Mouse (Mus musculus) CD4-positive, CD25-positive, alpha-beta regulatory T cell, adult 2 months (primary cell): ENCODE data around the gene Nt5dc1.
"Not testable (repeated sequence)": the region's sequence is repeated elsewhere in the genome, so short reads cannot be mapped to it uniquely, and the experiment has no call there.

Source experiments
- DNase-seq: peaks from one replicate; pipeline ENCODE4 v3.0.0-alpha.2; 2012; ENCODE audit warnings: low read depth, low spot score

The Nt5dc1 gene

GRCm38 (mm10) chr10:34418204-34418756 is at the start of gene Nt5dc1:
Nt5dc1 (minus strand) TSS chr10:34418552.
- peak; percentile 97 for DNase-seq

- no peak for DNase-seq
These were observed 46.0 kb upstream of the Nt5dc1 start for GRCm38 (mm10) chr10:34464321-34464720.

DNA sequence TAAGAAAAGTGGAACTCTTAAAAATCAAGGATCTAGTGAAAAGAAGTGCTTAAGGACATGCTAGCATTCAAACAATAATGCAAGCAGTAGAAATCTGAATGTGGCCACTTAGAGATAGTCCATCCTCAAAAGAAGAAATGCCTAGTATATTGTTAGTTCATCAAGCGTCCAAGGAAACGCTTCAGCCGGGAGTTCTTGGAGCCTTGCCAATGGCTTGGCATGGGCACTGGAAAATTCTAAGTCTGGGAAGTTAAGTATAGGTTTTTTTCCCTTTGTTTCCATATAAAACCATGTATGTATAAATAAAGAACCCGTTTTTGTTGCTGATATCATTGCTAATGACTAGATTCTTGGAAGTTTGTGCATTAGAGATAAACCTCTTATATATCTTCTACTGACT is 43.1 kb upstream of the Nt5dc1 start:
- no peak for DNase-seq

DNA sequence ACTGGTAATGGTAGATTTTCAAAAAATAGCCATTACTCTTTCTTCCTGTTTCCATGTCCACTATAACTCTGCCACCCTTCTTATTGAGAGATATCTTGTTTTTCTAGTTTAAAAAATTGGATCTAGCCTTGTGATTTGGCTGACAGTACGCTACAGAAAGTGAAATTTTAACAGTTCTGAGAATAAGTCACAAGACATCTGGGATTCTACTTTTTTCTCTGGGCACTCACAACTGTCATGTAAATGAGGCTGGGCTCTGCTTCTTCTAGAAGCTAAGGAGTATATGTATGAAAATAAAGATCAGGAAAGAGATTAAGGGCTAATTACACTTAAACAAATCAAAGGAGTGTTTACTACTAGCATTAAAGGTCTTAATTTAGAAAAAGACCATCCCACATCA is 31.1 kb upstream of the Nt5dc1 start:
- DNase-seq = no peak

- DNase-seq = not testable (repeated sequence)
These were observed 15.8 kb upstream of the Nt5dc1 start for GRCm38 (mm10) chr10:34434191-34434590.

DNA sequence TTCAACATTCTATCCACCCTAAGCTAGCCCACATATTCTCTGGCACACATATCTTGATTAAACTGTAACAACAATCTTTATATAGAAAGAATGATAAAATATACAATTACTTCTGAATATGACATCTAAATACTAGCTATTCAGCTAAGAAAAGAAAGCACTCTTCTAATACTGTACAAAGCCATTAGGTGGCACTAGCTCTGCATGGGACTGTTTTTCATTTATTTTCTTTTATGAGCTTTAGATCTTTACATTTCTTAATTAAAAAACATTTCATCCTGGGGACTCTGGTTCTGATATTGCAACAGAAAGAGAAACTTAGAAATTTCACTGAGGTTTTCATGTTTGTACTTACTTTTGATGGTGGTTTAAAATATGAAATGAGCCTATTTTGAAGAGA is 13.4 kb upstream of the Nt5dc1 start:
- no peak for DNase-seq

GRCm38 (mm10) chr10:34418794-34419193 is 442 bp upstream of the Nt5dc1 start:
- not testable (repeated sequence) for DNase-seq

GRCm38 (mm10) chr10:34399267-34399666 is 19.1 kb downstream of the Nt5dc1 start:
- DNase-seq = no peak

- DNase-seq = no peak
These were observed 21.4 kb downstream of the Nt5dc1 start for GRCm38 (mm10) chr10:34396959-34397358.

GRCm38 (mm10) chr10:34389681-34390080 is 28.7 kb downstream of the Nt5dc1 start, which contains the start of gene Col10a1:
Col10a1 (plus strand) TSS chr10:34389981.
- DNase-seq = no peak

DNA sequence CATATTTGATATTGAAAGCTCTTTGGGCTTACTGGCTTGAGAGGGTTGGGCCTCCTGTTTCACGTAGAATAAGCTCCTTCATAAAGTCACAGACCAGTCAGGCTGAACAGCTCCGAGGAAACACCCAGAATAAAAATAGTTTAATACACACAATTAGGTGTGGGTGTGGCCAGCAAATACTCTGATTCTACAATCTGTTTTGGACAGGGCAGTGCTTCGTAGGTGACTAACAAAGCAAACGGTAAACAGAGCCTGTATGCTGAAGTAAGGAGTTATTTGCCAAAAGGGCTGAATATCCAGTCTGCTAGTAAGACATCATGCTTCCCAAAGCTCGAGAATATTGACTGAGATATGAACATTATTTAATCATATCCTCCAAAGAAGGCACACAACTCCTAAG is 32.7 kb downstream of the Nt5dc1 start:
- no peak for DNase-seq

DNA sequence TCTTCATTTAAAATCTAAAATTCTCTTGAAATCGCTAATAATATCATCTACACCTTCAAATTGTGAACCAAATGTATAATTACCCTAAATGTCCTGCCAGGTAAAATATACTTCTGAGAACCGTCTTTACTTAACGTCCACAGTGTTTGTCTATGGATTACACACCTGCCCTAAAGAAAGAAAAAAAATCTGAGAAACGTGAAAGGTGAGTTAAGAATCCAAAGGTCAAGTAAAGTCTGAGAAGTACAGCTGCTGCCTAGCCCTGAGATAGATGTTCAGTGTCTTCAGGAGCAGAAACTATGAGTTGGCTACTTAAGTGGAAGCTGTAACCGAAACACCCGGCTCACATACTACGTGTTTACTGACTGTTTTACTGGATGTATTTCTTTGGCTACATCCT is 45.0 kb downstream of the Nt5dc1 start:
- DNase-seq = no peak

DNA sequence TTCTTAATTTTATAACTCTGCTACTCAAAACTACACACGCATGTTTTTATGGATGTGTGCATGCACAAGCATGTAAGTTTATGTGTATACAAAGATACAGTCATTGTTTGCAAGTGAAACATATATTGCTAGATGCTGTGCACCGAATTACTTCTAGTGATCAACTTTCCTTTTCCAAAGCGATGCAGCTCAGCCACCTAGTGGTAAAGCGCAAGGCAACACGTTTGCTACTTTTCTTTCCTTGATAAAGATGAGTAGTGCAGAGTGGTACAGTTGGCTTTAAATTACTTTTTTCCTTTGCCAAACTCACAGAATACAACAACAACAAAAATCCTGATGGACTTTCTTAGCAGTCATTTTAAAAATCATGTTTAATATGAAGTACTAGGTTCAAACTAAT is 50.2 kb downstream of the Nt5dc1 start:
- DNase-seq = peak; percentile 21

DNA sequence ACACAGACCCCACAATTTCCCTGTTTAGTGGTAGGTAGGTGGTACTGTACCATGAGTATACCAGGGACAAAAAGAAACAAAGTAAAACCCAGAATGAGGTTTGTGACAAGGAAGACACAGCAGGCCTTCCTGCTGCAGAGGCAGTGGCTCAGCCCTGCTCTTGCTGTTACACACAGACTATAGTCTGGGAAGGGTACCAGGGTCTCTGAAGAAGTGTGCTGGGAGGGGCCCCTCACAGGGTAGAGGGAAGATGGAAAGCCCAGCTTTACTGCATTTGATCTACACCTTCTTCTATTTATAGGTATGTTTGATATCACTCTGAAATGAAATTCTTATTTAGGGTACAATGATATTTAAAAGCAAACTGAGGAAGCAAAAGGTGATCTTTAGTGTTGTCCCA is 54.6 kb downstream of the Nt5dc1 start:
- no peak for DNase-seq

GRCm38 (mm10) chr10:34358263-34358662 is 60.1 kb downstream of the Nt5dc1 start:
- DNase-seq = no peak

DNA sequence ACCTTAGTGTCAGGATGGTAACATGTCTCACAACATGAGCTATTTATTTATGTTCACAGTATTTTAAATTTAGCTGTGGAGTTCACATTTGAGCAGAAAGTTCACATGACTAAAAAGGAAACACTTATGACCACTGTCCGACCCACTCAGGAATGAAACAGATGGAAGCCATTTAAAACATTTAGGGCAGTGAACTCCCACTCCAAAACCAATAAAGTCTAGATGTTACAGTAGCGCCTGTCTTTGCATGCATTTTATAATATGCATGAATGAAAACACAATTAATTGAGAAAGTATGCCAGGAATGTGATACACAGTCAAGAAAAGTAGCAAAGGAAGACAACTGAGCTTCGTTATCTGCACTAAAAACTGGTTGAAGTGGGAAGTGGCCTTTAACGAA is 66.2 kb downstream of the Nt5dc1 start:
- DNase-seq = no peak

DNA sequence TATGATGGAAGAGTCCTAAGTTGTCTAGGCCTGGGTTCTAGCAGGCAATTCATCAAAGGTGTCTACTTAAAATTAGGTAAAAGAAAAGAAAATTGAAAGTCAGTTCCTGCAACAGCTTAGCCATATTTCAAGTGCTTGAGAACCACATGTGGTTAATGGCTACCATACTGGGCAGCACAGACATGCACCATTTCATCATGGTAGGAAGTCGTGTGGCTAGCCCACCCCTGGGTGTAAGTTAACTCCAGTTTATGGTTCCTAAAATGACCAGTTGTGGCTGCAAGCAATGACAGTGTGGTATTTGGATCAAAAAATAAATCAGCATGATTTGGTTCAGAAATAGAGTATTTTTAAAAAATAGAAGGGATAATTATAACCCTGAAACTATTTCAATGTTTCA is 76.5 kb downstream of the Nt5dc1 start:
- DNase-seq = no peak

DNA sequence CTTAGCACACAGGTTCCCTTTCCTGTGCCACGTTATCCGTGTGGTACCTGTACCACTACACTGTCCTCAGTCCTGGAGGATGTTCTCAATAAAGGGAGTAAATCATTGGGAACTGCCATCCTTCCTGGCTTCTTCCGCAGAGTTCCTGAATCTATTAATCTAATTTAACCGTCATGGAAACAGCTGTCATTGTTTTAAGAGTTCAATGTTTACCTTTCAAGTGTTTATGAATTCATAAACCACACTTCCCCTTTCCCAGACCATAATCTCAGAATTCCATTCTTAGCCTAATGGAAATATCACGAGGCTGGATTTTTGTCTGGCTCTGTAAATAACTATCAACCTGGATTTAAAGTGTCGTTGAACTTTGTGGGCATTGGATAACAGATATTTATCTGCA is 77.3 kb downstream of the Nt5dc1 start:
- DNase-seq = no peak

DNA sequence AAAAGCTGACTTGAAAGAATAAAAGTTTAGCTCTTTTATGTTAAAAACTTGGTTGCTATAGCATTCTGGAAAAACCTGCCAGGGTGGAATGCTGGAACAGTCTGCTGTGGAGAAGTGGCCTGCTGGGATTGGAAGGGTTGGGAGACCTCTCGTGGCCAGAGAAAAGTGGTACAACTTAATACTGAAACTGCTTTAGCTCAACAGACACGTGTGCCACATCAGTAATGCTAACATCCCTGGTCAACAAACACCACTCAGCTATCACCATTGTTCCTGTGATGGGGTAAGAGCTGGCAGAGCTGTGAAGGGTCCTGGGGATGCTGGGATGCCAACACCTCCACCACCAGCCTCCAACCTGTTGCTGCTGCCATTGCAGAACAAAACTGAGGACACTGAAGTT is 90.0 kb downstream of the Nt5dc1 start:
- DNase-seq = peak; percentile 33

DNA sequence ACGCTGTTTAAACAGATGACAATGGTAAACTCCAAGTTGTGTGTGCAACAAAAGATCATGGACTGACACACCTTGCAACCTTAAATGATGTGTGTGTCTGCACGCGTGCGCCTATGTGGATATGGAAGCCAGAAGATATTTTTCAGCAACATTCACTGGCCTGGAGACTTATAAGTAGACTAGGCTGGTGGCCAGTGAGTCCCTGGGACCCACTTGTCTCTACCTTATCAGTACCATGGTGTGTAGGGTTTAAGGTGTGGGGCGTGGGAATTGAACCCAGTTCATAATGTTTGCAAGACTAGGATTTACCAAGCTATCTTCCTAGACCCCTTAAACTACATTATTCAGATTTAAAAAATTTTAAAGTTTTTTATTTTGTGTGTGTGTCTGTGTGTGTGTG is 91.2 kb downstream of the Nt5dc1 start:
- no peak for DNase-seq

- DNase-seq = peak; percentile 60
These were observed 91.7 kb downstream of the Nt5dc1 start for GRCm38 (mm10) chr10:34326701-34327100.

DNA sequence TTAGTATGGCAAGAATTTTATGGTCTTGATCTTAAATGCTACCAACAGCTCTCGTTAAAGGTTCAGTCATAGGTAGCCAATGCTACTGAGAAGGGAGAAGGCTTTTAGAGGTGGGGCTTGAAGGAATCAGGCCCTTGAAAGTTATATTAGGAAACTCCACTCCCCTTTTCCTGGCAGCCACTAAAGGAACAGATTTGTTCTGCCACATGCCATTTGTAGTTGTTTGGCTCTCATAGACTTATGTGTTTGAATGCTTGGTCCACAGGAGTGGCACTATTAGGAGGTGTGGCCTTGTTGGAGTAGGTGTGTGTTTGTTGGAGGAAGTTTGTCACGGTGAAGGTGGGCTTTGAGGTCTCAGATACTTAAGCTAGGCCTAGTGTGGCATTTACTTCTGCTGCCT is 97.5 kb downstream of the Nt5dc1 start:
- no peak for DNase-seq

- DNase-seq = no peak
These were observed 101.1 kb downstream of the Nt5dc1 start for GRCm38 (mm10) chr10:34317217-34317606.

DNA sequence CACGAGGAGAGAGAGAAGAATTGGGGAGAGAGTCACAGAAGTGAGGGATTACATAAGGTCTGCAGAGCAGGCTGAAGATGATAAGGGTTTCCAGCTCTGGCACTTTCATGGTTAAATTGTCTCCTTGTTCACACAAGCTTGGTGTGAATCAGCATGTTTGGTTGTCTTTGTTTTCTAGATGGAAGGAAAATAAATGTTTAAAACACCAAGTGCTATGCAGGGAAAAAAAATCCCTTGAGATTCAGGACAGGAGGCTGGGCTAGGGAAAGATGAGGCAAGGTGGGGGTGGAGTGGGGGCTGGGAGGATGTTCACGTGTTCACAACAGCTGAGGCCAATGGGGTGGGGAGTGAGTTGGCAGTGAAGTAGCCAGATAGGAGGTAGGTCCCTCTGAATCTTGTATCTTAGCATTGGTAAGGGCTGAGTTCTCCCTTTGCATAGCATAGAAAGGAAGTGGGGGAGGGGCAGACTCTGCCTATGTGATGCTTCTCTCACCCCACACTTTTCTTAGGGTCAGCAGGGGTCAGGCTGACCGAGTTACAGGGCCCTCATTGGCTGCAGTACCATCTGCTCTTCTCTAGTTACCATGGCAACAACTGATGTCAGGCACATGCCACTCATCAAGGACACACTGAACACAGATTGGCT is 101.7 kb downstream of the Nt5dc1 start:
- DNase-seq = no peak
